In genomic region chr4:135819826-135820526, GRCm38 (mm10) we compare ENCODE assay signal across 8 mouse cellular contexts. TPM values are rescaled to one million over a fixed set of nuclear protein-coding genes. Genes with fewer than 3 reads are reported as not detected.
DNase-seq lines count a peak whose midpoint lies in the region; ATAC-seq lines count a peak whose summit lies in the region.

No protein-coding gene starts in this region.

- H3K9me3 ChIP-seq in heart, embryonic 12.5 days (replicated peaks), result no peaks in the 10 kb centered on the region
- no peaks in the 10 kb centered on the region for H3K9me3 ChIP-seq in limb, embryonic 11.5 days (ENCODE audit: control insufficient read depth, low read length)
- no peaks in the 10 kb centered on the region for H3K9me3 ChIP-seq in stomach, embryonic 14.5 days (ENCODE audit: control insufficient read depth, low read depth, low read length)
- no peaks in the 10 kb centered on the region for H3K9me3 ChIP-seq in midbrain, embryonic 16.5 days (replicated peaks; ENCODE audit: control insufficient read depth, low read length, poor library complexity, severe bottlenecking)

- DNase-seq in heart, adult 11 months, result peak; percentile 97
- DNase-seq in heart, adult 8-10 months (ENCODE audit: low spot score), result no peak
- peak; percentile 36 to 46 for DNase-seq in adrenal gland, postnatal 4 days (ENCODE audit: low spot score in 2 of 2)
- DNase-seq in limb, embryonic 11.5 days (ENCODE audit: low spot score), result peak; percentile 30
- DNase-seq in retina, embryonic 14.5 days (ENCODE audit: low spot score), result no peak

- H3K9ac ChIP-seq in heart, embryonic 12.5 days, result no peak overlapping the region
- no peak overlapping the region for H3K9ac ChIP-seq in limb, embryonic 11.5 days (ENCODE audit: low read length)
- H3K9ac ChIP-seq in stomach, embryonic 14.5 days (replicated peaks; ENCODE audit: low read depth, low read length), result no peak overlapping the region
- no peak overlapping the region for H3K9ac ChIP-seq in midbrain, embryonic 16.5 days (ENCODE audit: low read depth, low read length)

- no peak overlapping the region for H3K4me3 ChIP-seq in heart, embryonic 12.5 days
- no peak overlapping the region for H3K4me3 ChIP-seq in limb, embryonic 11.5 days (ENCODE audit: low read depth, low read length)
- H3K4me3 ChIP-seq in stomach, embryonic 14.5 days (ENCODE audit: low read depth, low read length), result no peak overlapping the region
- H3K4me3 ChIP-seq in midbrain, embryonic 16.5 days (ENCODE audit: low read depth, low read length), result no peak overlapping the region

- ATAC-seq in heart, embryonic 12.5 days (ENCODE audit: insufficient number of reproducible peaks, low FRiP score), result peak; percentile 43; the same call in 1 of the 2 replicates
- no peak for ATAC-seq in limb, embryonic 11.5 days (ENCODE audit: insufficient number of reproducible peaks, low FRiP score, low TSS enrichment, low read depth)
- no peak for ATAC-seq in stomach, embryonic 14.5 days (ENCODE audit: insufficient number of reproducible peaks, insufficient read depth, low FRiP score, low read depth)
- ATAC-seq in midbrain, embryonic 16.5 days, result no peak

- H3K27ac ChIP-seq in heart, embryonic 12.5 days (ENCODE audit: poor library complexity, severe bottlenecking), result peak overlapping the region; percentile 73
- no peak overlapping the region for H3K27ac ChIP-seq in limb, embryonic 11.5 days (replicated peaks; ENCODE audit: low read depth, low read length)
- peak overlapping the region; percentile 59; the same call in 1 of the 2 replicates for H3K27ac ChIP-seq in stomach, embryonic 14.5 days (ENCODE audit: low read length)
- no peak overlapping the region for H3K27ac ChIP-seq in midbrain, embryonic 16.5 days (ENCODE audit: low read length)

- H3K4me1 ChIP-seq in heart, embryonic 12.5 days (replicated peaks), result peaks cover 4% of the 10 kb centered on the region
- no peaks in the 10 kb centered on the region for H3K4me1 ChIP-seq in limb, embryonic 11.5 days (ENCODE audit: control insufficient read depth, insufficient read depth, low read length)
- H3K4me1 ChIP-seq in stomach, embryonic 14.5 days (ENCODE audit: control insufficient read depth, insufficient read depth, low read length), result no peaks in the 10 kb centered on the region
- H3K4me1 ChIP-seq in midbrain, embryonic 16.5 days (ENCODE audit: control insufficient read depth, insufficient read depth, low read length), result no peaks in the 10 kb centered on the region

- 47% methylated on average over 17 of the region's 17 CpGs for WGBS in heart, embryonic 12.5 days
- 69% methylated on average over 17 of the region's 17 CpGs for WGBS in limb, embryonic 11.5 days
- 46% methylated on average over 17 of the region's 17 CpGs for WGBS in stomach, embryonic 14.5 days
- whole genome bisulfite sequencing in midbrain, embryonic 16.5 days, result 82% methylated on average over 17 of the region's 17 CpGs

- H3K4me2 ChIP-seq in heart, embryonic 12.5 days, result peak overlapping the region; percentile 24; the same call in 1 of the 2 replicates
- H3K4me2 ChIP-seq in limb, embryonic 11.5 days (ENCODE audit: low read depth, severe bottlenecking), result no peak overlapping the region
- H3K4me2 ChIP-seq in stomach, embryonic 14.5 days (replicated peaks; ENCODE audit: low read depth, low read length), result no peak overlapping the region
- no peak overlapping the region for H3K4me2 ChIP-seq in midbrain, embryonic 16.5 days (ENCODE audit: low read length)

- no peaks in the 10 kb centered on the region for H3K27me3 ChIP-seq in heart, embryonic 12.5 days (replicated peaks)
- H3K27me3 ChIP-seq in limb, embryonic 11.5 days (ENCODE audit: control insufficient read depth, insufficient read depth, low read length), result no peaks in the 10 kb centered on the region
- no peaks in the 10 kb centered on the region for H3K27me3 ChIP-seq in stomach, embryonic 14.5 days (ENCODE audit: control insufficient read depth, insufficient read depth, low read length)
- no peaks in the 10 kb centered on the region for H3K27me3 ChIP-seq in midbrain, embryonic 16.5 days (ENCODE audit: control insufficient read depth, insufficient read depth, low read depth, low read length)

- no peaks in the 10 kb centered on the region for H3K36me3 ChIP-seq in heart, embryonic 12.5 days
- H3K36me3 ChIP-seq in limb, embryonic 11.5 days (ENCODE audit: control insufficient read depth, insufficient read depth, low read length), result no peaks in the 10 kb centered on the region
- H3K36me3 ChIP-seq in stomach, embryonic 14.5 days (ENCODE audit: control insufficient read depth, insufficient read depth, low read length), result no peaks in the 10 kb centered on the region
- H3K36me3 ChIP-seq in midbrain, embryonic 16.5 days (ENCODE audit: control insufficient read depth, insufficient read depth, low read length), result no peaks in the 10 kb centered on the region

RNA-seq across cellular contexts. Expression of gene Srsf10, which starts 35.6 kb away (rescaled TPM):
- total RNA-seq in heart, adult 8-10 months (2022), result 10 to 100 TPM; 33.2 to 42.3 (median 37.9) TPM
- 100 to 1,000 TPM; 145 to 183 TPM for total RNA-seq in adrenal gland, postnatal 4 days (2021)
- polyA plus RNA-seq in heart, embryonic 12.5 days (2016; fragmentation: Nextera tagmentation; extraction: Ambion mirVana), result 178 and 189 TPM in 2 replicates
- polyA plus RNA-seq in limb, embryonic 11.5 days (2014; fragmentation: Nextera tagmentation; extraction: Ambion mirVana), result 435 and 442 TPM in 2 replicates
- polyA plus RNA-seq in stomach, embryonic 14.5 days (2014; fragmentation: Nextera tagmentation; extraction: Ambion mirVana), result 297 and 298 TPM in 2 replicates
- polyA plus RNA-seq in midbrain, embryonic 16.5 days (2015; fragmentation: Nextera tagmentation; extraction: Ambion mirVana), result 190 and 211 TPM in 2 replicates

RNA-seq across cellular contexts. Expression of gene Pnrc2, which starts 53.7 kb away (rescaled TPM):
- total RNA-seq in heart, adult 8-10 months (2022), result 10 to 100 TPM; 51.2 to 75.7 (median 66.5) TPM
- total RNA-seq in adrenal gland, postnatal 4 days (2021), result 100 to 1,000 TPM; 152 to 159 TPM
- polyA plus RNA-seq in heart, embryonic 12.5 days (2016; fragmentation: Nextera tagmentation; extraction: Ambion mirVana), result 124 and 131 TPM in 2 replicates
- 232 and 234 TPM in 2 replicates for polyA plus RNA-seq in limb, embryonic 11.5 days (2014; fragmentation: Nextera tagmentation; extraction: Ambion mirVana)
- polyA plus RNA-seq in stomach, embryonic 14.5 days (2014; fragmentation: Nextera tagmentation; extraction: Ambion mirVana), result 172 and 189 TPM in 2 replicates
- 94.2 and 97.5 TPM in 2 replicates for polyA plus RNA-seq in midbrain, embryonic 16.5 days (2015; fragmentation: Nextera tagmentation; extraction: Ambion mirVana)

Comparison
In these comparisons a context has a peak if more than half of its experiments do, and no peak if none do; other contexts are left out.
1. DNase-seq: peak in heart, adult 11 months (single experiment), adrenal gland, postnatal 4 days (2 of 2) and limb, embryonic 11.5 days (single experiment); none in heart, adult 8-10 months (single experiment) and retina, embryonic 14.5 days (single experiment).
2. H3K27ac ChIP-seq: peak in heart, embryonic 12.5 days (single experiment) and stomach, embryonic 14.5 days (single experiment); none in limb, embryonic 11.5 days (single experiment) and midbrain, embryonic 16.5 days (single experiment).